12 mouse cellular contexts compared by ENCODE assay signal in the genomic region with DNA sequence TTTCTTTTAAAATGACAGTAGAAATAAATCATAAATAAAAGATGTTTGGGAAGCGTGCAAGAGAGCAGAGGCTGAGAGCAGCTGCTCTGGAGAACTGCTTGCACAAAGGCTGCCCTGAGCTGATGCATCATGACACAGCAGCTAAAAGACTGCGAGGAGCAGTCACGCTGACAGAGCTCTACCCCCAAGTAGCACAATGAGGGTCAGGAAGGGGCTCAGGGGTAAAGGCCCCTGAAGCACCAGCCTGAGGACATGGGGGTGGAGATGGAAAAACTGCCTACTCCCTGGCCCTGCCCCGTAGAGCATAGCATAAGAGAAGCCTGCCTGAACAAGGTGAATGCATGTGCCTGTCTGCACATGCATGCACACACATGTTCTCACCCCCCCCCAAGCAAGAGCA. TPM values are rescaled to one million over a fixed set of nuclear protein-coding genes. Genes with fewer than 3 reads are reported as not detected.
A peak's percentile ranks its signal among the peaks of the same experiment; 100 is the strongest.
DNase-seq lines count a peak whose midpoint lies in the region; ATAC-seq and TF ChIP-seq lines count a peak whose summit lies in the region.
"Had no signal": no experiment of that assay in that cellular context is flagged by ENCODE, and none has a peak within 500 bp of the region (broad histone marks: within the 10 kb centered on the region; RNA-seq: fewer than 3 reads in every experiment).

No protein-coding gene starts in this region.

- H3K4me2 ChIP-seq in neural tube, embryonic 11.5 days (ENCODE audit: low read depth), result no peak overlapping the region
- peak overlapping the region; percentile 23 for H3K4me2 ChIP-seq in midbrain, embryonic 13.5 days (replicated peaks)
- no peak overlapping the region for H3K4me2 ChIP-seq in stomach, postnatal 0 days (replicated peaks; ENCODE audit: low read depth)
- H3K4me2 ChIP-seq: heart, embryonic 15.5 days; limb, embryonic 13.5 days had no signal

- no peak for TF ChIP-seq EP300 in stomach, postnatal 0 days (optimal IDR thresholded peaks at IDR 0.05)

- no peaks in the 10 kb centered on the region for H3K4me1 ChIP-seq in neural tube, embryonic 11.5 days (ENCODE audit: control insufficient read depth, insufficient read depth, low read length)
- H3K4me1 ChIP-seq in midbrain, embryonic 13.5 days (replicated peaks), result peaks cover 42% of the 10 kb centered on the region
- 0 out of 2 replicates have a peak, but pooled peaks cover 2% of the 10 kb centered on the region for H3K4me1 ChIP-seq in stomach, postnatal 0 days (replicated peaks; ENCODE audit: control insufficient read depth, insufficient read depth)

- WGBS in neural tube, embryonic 11.5 days, result 67% methylated on average over 4 of the region's 4 CpGs
- 32% methylated on average over 4 of the region's 4 CpGs for WGBS in midbrain, embryonic 13.5 days
- WGBS in stomach, postnatal 0 days, result 36% methylated on average over 4 of the region's 4 CpGs

- H3K27me3 ChIP-seq in neural tube, embryonic 11.5 days (ENCODE audit: control insufficient read depth, insufficient read depth, low read length), result no peaks in the 10 kb centered on the region
- no peaks in the 10 kb centered on the region for H3K27me3 ChIP-seq in midbrain, embryonic 13.5 days
- no peaks in the 10 kb centered on the region for H3K27me3 ChIP-seq in stomach, postnatal 0 days (ENCODE audit: control insufficient read depth, insufficient read depth, low read length)
- H3K27me3 ChIP-seq: heart, embryonic 15.5 days; limb, embryonic 13.5 days had no signal

- no peak overlapping the region for H3K4me3 ChIP-seq in neural tube, embryonic 11.5 days (ENCODE audit: low read depth, low read length)
- H3K4me3 ChIP-seq in midbrain, embryonic 13.5 days (replicated peaks), result no peak overlapping the region
- no peak overlapping the region for H3K4me3 ChIP-seq in stomach, postnatal 0 days (ENCODE audit: low read depth, low read length)
- H3K4me3 ChIP-seq: heart, embryonic 15.5 days; limb, embryonic 13.5 days had no signal

- H3K36me3 ChIP-seq in neural tube, embryonic 11.5 days (ENCODE audit: control insufficient read depth, insufficient read depth, low read length), result no peaks in the 10 kb centered on the region
- peaks cover 17% of the 10 kb centered on the region for H3K36me3 ChIP-seq in midbrain, embryonic 13.5 days
- H3K36me3 ChIP-seq in stomach, postnatal 0 days (ENCODE audit: control insufficient read depth, insufficient read depth, low read length), result no peaks in the 10 kb centered on the region
- H3K36me3 ChIP-seq: heart, embryonic 15.5 days had no signal

- 0 out of 2 replicates have a peak overlapping the region, but pooled peaks have one; percentile 23 for H3K27ac ChIP-seq in neural tube, embryonic 11.5 days (ENCODE audit: low read depth, low read length)
- H3K27ac ChIP-seq in midbrain, embryonic 13.5 days, result peak overlapping the region; percentile 77
- peak overlapping the region; percentile 50; the same call in 1 of the 2 replicates for H3K27ac ChIP-seq in stomach, postnatal 0 days (replicated peaks)
- H3K27ac ChIP-seq: heart, embryonic 15.5 days; limb, embryonic 13.5 days had no signal

- ATAC-seq in neural tube, embryonic 11.5 days (ENCODE audit: insufficient read depth, low FRiP score, low TSS enrichment), result no peak
- ATAC-seq in midbrain, embryonic 13.5 days, result peak; percentile 85
- ATAC-seq in stomach, postnatal 0 days (ENCODE audit: low FRiP score, low TSS enrichment), result peak; percentile 38; the same call in 1 of the 2 replicates

- TF ChIP-seq CTCF in stomach, postnatal 0 days (IDR thresholded peaks at IDR 0.05; ENCODE audit: low read depth), result no peak

- H3K9me3 ChIP-seq in neural tube, embryonic 11.5 days (ENCODE audit: control insufficient read depth, low read length), result no peaks in the 10 kb centered on the region
- no peaks in the 10 kb centered on the region for H3K9me3 ChIP-seq in midbrain, embryonic 13.5 days
- H3K9me3 ChIP-seq in stomach, postnatal 0 days (ENCODE audit: control insufficient read depth, low read length), result no peaks in the 10 kb centered on the region
- H3K9me3 ChIP-seq: heart, embryonic 15.5 days; limb, embryonic 13.5 days had no signal

- DNase-seq in embryo, embryonic 11 days, result peak; percentile 33
- no peak for DNase-seq in embryo, embryonic 9.5 days (ENCODE audit: extremely low spot score)
- DNase-seq in neural tube, embryonic 11.5 days (ENCODE audit: low spot score), result no peak
- DNase-seq in neural tube, embryonic 10.5 days (ENCODE audit: extremely low spot score, low spot score), result no peak
- no peak for DNase-seq in stomach, postnatal 0 days (ENCODE audit: low spot score)
- no peak for DNase-seq in ovary, adult 18-20 months (ENCODE audit: low spot score)
- no peak for DNase-seq in natural killer cell, adult 2 months (ENCODE audit: low spot score in 2 of 2)
- DNase-seq: cerebellum, adult 8-10 months; lung, postnatal 14 days had no signal

- no peak overlapping the region for H3K9ac ChIP-seq in neural tube, embryonic 11.5 days (ENCODE audit: low read length)
- H3K9ac ChIP-seq in midbrain, embryonic 13.5 days (replicated peaks), result peak overlapping the region; percentile 49; the same call in 1 of the 2 replicates
- H3K9ac ChIP-seq in stomach, postnatal 0 days (ENCODE audit: low read length), result no peak overlapping the region
- H3K9ac ChIP-seq: heart, embryonic 15.5 days; limb, embryonic 13.5 days had no signal

RNA-seq across cellular contexts. Expression of a gene that starts 8.5 kb away (rescaled TPM):
- 112 and 118 TPM in 2 replicates for polyA plus RNA-seq in neural tube, embryonic 11.5 days (2014; fragmentation: Nextera tagmentation; extraction: Ambion mirVana)
- 144 and 155 TPM in 2 replicates for polyA plus RNA-seq in midbrain, embryonic 13.5 days (2015; fragmentation: Nextera tagmentation; extraction: Ambion mirVana)
- 27.8 and 28.1 TPM in 2 replicates for polyA plus RNA-seq in stomach, postnatal 0 days (2015; fragmentation: Nextera tagmentation; extraction: Ambion mirVana)

Comparison
In these comparisons a context has a peak if more than half of its experiments do, and no peak if none do; other contexts are left out.
1. H3K27ac ChIP-seq: peak in every context shown above with its lines; median percentile 77 in midbrain, embryonic 13.5 days; 50 in stomach, postnatal 0 days; 23 in neural tube, embryonic 11.5 days.